ENCODE assay signal across 8 mouse cellular contexts in genomic region chr11:33512854-33513375, GRCm38 (mm10). TPM values are rescaled to one million over a fixed set of nuclear protein-coding genes. Genes with fewer than 3 reads are reported as not detected.
DNase-seq lines count a peak whose midpoint lies in the region; ATAC-seq lines count a peak whose summit lies in the region.

No protein-coding gene starts in this region.

- H3K4me3 ChIP-seq in neural tube, embryonic 11.5 days (ENCODE audit: low read depth, low read length), result peak overlapping the region; percentile 84
- peak overlapping the region; percentile 91 for H3K4me3 ChIP-seq in embryonic facial prominence, embryonic 10.5 days

- H3K4me2 ChIP-seq in neural tube, embryonic 11.5 days (ENCODE audit: low read depth), result peak overlapping the region; percentile 64

- H3K27ac ChIP-seq in neural tube, embryonic 11.5 days (ENCODE audit: low read depth, low read length), result peak overlapping the region; percentile 87
- H3K27ac ChIP-seq in embryonic facial prominence, embryonic 10.5 days (replicated peaks), result peak overlapping the region; percentile 94

- intact Hi-C loops in gastrocnemius, postnatal 36 days (cut with DNase I), result no loop called here

- peak; percentile 82 for DNase-seq in neural tube, embryonic 11.5 days (ENCODE audit: low spot score)
- DNase-seq in neural tube, embryonic 10.5 days (ENCODE audit: extremely low spot score, low spot score), result no peak
- DNase-seq in embryonic facial prominence, embryonic 10.5 days (ENCODE audit: low spot score), result peak; percentile 85
- peak; percentile 34 to 38 for DNase-seq in gastrocnemius, postnatal 36 days
- DNase-seq in induced T-regulatory cell, adult 2 months (ENCODE audit: low read depth), result peak; percentile 32
- DNase-seq in left cerebral cortex, adult 8-10 months (ENCODE audit: low spot score in 2 of 2), result peak; percentile 44 to 52
- DNase-seq in lung, postnatal 4 days, result peak; percentile 62 to 73
- peak; percentile 69 for DNase-seq in right cerebral cortex, postnatal 25 days

- peak overlapping the region; percentile 95 for H3K9ac ChIP-seq in neural tube, embryonic 11.5 days (ENCODE audit: low read length)

- whole genome bisulfite sequencing in neural tube, embryonic 11.5 days, result 0% methylated on average over 43 of the region's 43 CpGs
- WGBS in embryonic facial prominence, embryonic 10.5 days, result under 1% methylated on average over 43 of the region's 43 CpGs

- H3K4me1 ChIP-seq in neural tube, embryonic 11.5 days (ENCODE audit: control insufficient read depth, insufficient read depth, low read length), result no peaks in the 10 kb centered on the region
- H3K4me1 ChIP-seq in embryonic facial prominence, embryonic 10.5 days, result no peaks in the 10 kb centered on the region

- no peaks in the 10 kb centered on the region for H3K9me3 ChIP-seq in neural tube, embryonic 11.5 days (ENCODE audit: control insufficient read depth, low read length)
- 0 out of 2 replicates have a peak, but pooled peaks cover 4% of the 10 kb centered on the region for H3K9me3 ChIP-seq in embryonic facial prominence, embryonic 10.5 days

- no peaks in the 10 kb centered on the region for H3K36me3 ChIP-seq in neural tube, embryonic 11.5 days (ENCODE audit: control insufficient read depth, insufficient read depth, low read length)
- no peaks in the 10 kb centered on the region for H3K36me3 ChIP-seq in embryonic facial prominence, embryonic 10.5 days (replicated peaks)

- H3K27me3 ChIP-seq in neural tube, embryonic 11.5 days (ENCODE audit: control insufficient read depth, insufficient read depth, low read length), result no peaks in the 10 kb centered on the region
- no peaks in the 10 kb centered on the region for H3K27me3 ChIP-seq in embryonic facial prominence, embryonic 10.5 days (replicated peaks; ENCODE audit: low read depth, poor library complexity, severe bottlenecking)

- ATAC-seq in neural tube, embryonic 11.5 days (ENCODE audit: insufficient read depth, low FRiP score, low TSS enrichment), result peak; percentile 91

RNA-seq across cellular contexts. Expression of gene Ranbp17, which starts 0.6 kb away (rescaled TPM):
- polyA plus RNA-seq in neural tube, embryonic 11.5 days (2014; fragmentation: Nextera tagmentation; extraction: Ambion mirVana), result 12.5 and 18.3 TPM in 2 replicates
- polyA plus RNA-seq in embryonic facial prominence, embryonic 10.5 days (2016; fragmentation: Nextera tagmentation; extraction: Ambion mirVana), result 9.1 and 12.4 TPM in 2 replicates
- under 1 TPM; 0.46 to 0.62 TPM for total RNA-seq in gastrocnemius, postnatal 36 days (2021)
- 1 to 10 TPM; 7.0 to 9.7 (median 9.3) TPM for total RNA-seq in left cerebral cortex, adult 8-10 months (2022)

Comparison
In these comparisons a context has a peak if more than half of its experiments do, and no peak if none do; other contexts are left out.
1. RNA of gene Ranbp17, which starts 0.6 kb away (total RNA-seq): 7.0 to 9.7 TPM in left cerebral cortex, adult 8-10 months; 0.46 to 0.62 TPM in gastrocnemius, postnatal 36 days; every median in the first group is over 4 times any median in the second.